Mouse (Mus musculus): ENCODE data around the gene Gm20937.
"Not testable (repeated sequence)": the region's sequence is repeated elsewhere in the genome, so short reads cannot be mapped to it uniquely, and the experiment has no call there.

Gm20937 gene

GRCm38 (mm10) chrY:68294798-68295197 is at the start of gene Gm20937:
Gene Gm20937 (minus strand): TSS chrY:68294898.
- DNase-seq (ENCODE audit: low spot score) = not testable (repeated sequence)

Measured in MN1 (cell line).